Mouse (Mus musculus) hindbrain, embryonic 10.5 days (tissue): ENCODE measurements around the gene Washc4. TPM values are rescaled to one million over a fixed set of nuclear protein-coding genes. Genes with fewer than 3 reads are reported as not detected.

Experiments
- DNase-seq: peaks from one replicate; pipeline ENCODE4 v3.0.0-alpha.2; 2017; ENCODE audit warnings: low spot score
- H3K27ac ChIP-seq: fragments of 300-500 bp; sonication (generic); 2 replicates; pipeline ENCODE4 v1.5.1; 2016; ENCODE audit warnings: mild to moderate bottlenecking, moderate library complexity
- H3K27me3 ChIP-seq: fragments of 300-500 bp; sonication (generic); 2 replicates; pipeline ENCODE4 v1.6.1; 2016; ENCODE audit warnings: mild to moderate bottlenecking; ENCODE audit not compliant: poor library complexity, insufficient read depth, severe bottlenecking
- H3K36me3 ChIP-seq: fragments of 300-500 bp; sonication (generic); 2 replicates; pipeline ENCODE4 v1.6.1; 2016; ENCODE audit warnings: mild to moderate bottlenecking, moderate library complexity
- H3K4me1 ChIP-seq: fragments of 300-500 bp; sonication (generic); replicated peaks from 2 replicates; pipeline ENCODE4 v1.6.1; 2016; ENCODE audit warnings: mild to moderate bottlenecking
- H3K4me3 ChIP-seq: fragments of 300-500 bp; sonication (generic); 2 replicates; pipeline ENCODE4 v1.5.1; 2016; ENCODE audit warnings: mild to moderate bottlenecking, moderate library complexity
- H3K9me3 ChIP-seq: fragments of 300-500 bp; sonication (generic); 2 replicates; pipeline ENCODE4 v1.6.1; 2016; ENCODE audit warnings: mild to moderate bottlenecking, moderate library complexity
- WGBS: fragments of 180-500 bp; shearing (Covaris S2); methylation state at CpG from one replicate; pipeline ENCODE4 v1.1.7; 2016; 5-methylcytosine and 5-hydroxymethylcytosine counted together
- polyA plus RNA-seq: library from polyadenylated mRNA; unstranded; fragments of >200 nt; fragmentation: Nextera tagmentation; extraction: Ambion mirVana; gene quantifications from 2 replicates; pipeline ENCODE4 v1.2.1, GENCODE M21; 2016

Gene Washc4
- polyA plus RNA-seq, 1 experiment from 2014 or later = 29.7 TPM

DNA sequence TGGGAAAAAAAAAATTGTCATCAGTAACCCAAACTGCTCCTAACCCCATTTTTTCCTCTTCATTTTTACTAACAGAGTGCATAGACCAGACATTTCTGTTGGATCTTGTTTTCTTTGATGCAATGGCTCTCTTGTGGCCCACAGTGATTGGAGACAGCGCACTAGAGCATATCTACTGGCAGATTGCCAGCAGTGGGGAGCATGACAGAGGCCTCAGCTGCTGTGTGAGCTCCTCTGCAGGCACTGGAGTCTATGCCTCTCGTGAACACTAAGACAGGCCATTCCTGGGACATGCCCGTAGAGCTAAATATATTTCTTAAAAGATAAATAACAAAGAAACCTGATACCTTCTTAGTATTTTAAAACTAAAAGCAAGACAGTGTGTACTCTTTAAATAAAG lies 3.5 kb upstream of the Washc4 start:
- 76% methylated on average over 3 of the region's 3 CpGs for WGBS
- no peaks in the 10 kb centered on the region for H3K9me3 ChIP-seq
- H3K27me3 ChIP-seq = 0 out of 2 replicates have a peak, but pooled peaks cover 6% of the 10 kb centered on the region
- H3K4me1 ChIP-seq = peaks cover 11% of the 10 kb centered on the region
- H3K27ac ChIP-seq = no peak overlapping the region
- H3K4me3 ChIP-seq = no peak overlapping the region
- H3K36me3 ChIP-seq = no peaks in the 10 kb centered on the region
- no peak for DNase-seq

DNA sequence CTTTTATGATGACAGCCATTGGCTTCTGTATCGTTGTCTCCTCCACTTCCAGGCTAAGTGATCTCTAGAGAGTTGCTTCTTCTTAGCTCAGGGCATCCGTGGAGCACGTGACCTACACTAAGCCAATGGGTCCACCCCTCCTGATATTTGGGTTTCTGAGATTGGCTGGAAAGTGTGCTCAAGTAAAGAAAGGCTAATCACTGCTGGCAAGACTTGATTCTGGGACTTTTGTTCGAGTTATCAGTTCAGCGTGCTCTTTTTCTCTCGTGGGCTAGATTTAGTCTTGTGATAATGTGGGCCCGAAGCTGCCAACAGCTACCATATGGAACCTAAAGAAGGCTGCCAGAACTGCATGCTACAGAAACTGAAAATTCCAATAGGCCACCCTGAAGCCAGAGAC lies 1.3 kb upstream of the Washc4 start:
- Histone ChIP-seq H3K4me1 (peaks cover 17% of the 10 kb centered on the region), H3K9me3 (no peaks in the 10 kb centered on the region), H3K4me3 (no peak overlapping the region), H3K36me3 (no peaks in the 10 kb centered on the region), H3K27me3 (0 out of 2 replicates have a peak, but pooled peaks cover 6% of the 10 kb centered on the region), H3K27ac (no peak overlapping the region)
- no peak for DNase-seq
- 83% methylated on average over 7 of the region's 7 CpGs for WGBS

DNA sequence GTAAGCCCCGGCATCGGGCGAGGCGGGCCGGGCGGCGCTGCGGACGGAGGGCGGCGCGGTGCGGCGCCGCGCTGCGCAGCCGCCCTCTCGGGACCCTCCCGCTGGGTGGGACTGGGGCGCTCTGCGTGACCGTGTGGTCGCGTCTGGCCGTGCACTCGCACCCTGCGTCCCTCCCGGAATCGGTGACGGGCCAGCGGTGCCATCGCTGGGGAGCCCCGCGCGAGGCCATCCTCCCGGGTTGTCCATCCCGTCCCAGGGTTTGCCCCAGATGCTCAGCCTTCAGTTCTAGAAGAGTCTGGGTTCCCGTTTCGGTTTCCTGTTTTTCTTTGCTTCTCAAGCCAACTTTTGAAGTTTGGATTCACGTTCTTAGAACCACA lies 539 bp downstream of the Washc4 start:
- Histone ChIP-seq H3K4me1 (peaks cover 17% of the 10 kb centered on the region), H3K27me3 (0 out of 2 replicates have a peak, but pooled peaks cover 6% of the 10 kb centered on the region), H3K4me3 (peak overlapping the region; percentile 86), H3K36me3 (peaks cover 15% of the 10 kb centered on the region), H3K27ac (peak overlapping the region; percentile 95), H3K9me3 (no peaks in the 10 kb centered on the region)
- DNase-seq = no peak
- under 1% methylated on average over 41 of the region's 41 CpGs for WGBS

DNA sequence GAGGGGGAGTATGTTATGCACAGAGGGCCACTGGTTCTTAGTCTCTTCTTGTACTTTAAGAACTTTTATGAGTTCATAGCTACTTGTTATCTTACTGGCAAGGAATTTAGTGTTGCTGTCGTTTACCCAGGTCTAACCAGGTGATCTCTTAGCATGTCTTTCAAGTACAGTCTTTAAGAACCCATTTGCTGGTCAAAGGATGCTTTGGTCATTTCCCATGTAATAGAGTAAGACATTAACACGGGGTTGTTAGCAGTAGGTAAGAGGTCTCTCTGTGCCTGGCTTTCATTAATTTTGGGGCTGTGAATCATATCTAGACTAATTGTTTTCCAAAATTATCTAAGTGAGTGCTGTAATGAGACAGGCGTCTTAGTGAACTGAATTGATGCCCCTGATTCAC lies 1.8 kb downstream of the Washc4 start:
- H3K4me3 ChIP-seq = peak overlapping the region; percentile 86; the same call in 1 of the 2 replicates
- no peaks in the 10 kb centered on the region for H3K9me3 ChIP-seq
- H3K36me3 ChIP-seq = peaks cover 28% of the 10 kb centered on the region
- peaks cover 17% of the 10 kb centered on the region for H3K4me1 ChIP-seq
- 85% methylated on average over 3 of the region's 3 CpGs for WGBS
- no peak overlapping the region for H3K27ac ChIP-seq
- no peak for DNase-seq
- 0 out of 2 replicates have a peak, but pooled peaks cover 6% of the 10 kb centered on the region for H3K27me3 ChIP-seq

DNA sequence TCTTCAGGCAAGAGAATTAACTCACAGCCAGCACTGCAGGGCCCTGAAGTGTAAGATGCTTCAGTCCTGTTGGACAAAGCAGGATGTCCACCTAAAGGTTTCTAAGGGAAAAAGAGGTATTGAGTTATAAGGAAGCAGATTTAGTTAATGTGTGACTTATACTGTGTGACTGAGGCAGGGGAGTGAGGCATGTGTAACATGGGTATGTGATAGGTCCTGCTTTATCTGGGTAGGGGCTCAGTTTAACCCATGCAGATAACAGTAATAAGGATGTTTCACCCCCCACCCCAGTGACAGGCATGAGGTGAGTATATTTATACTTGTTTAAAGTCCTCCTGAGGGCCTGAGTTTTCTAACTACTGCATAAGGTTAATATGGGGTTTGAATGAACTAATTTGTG lies 19.5 kb downstream of the Washc4 start:
- peak overlapping the region; percentile 41; the same call in 1 of the 2 replicates for H3K27ac ChIP-seq
- H3K36me3 ChIP-seq = peaks cover 98% of the 10 kb centered on the region
- no peaks in the 10 kb centered on the region for H3K27me3 ChIP-seq
- H3K4me1 ChIP-seq = 0 out of 2 replicates have a peak, but pooled peaks cover 4% of the 10 kb centered on the region
- H3K4me3 ChIP-seq = no peak overlapping the region
- no peaks in the 10 kb centered on the region for H3K9me3 ChIP-seq
- no peak for DNase-seq

DNA sequence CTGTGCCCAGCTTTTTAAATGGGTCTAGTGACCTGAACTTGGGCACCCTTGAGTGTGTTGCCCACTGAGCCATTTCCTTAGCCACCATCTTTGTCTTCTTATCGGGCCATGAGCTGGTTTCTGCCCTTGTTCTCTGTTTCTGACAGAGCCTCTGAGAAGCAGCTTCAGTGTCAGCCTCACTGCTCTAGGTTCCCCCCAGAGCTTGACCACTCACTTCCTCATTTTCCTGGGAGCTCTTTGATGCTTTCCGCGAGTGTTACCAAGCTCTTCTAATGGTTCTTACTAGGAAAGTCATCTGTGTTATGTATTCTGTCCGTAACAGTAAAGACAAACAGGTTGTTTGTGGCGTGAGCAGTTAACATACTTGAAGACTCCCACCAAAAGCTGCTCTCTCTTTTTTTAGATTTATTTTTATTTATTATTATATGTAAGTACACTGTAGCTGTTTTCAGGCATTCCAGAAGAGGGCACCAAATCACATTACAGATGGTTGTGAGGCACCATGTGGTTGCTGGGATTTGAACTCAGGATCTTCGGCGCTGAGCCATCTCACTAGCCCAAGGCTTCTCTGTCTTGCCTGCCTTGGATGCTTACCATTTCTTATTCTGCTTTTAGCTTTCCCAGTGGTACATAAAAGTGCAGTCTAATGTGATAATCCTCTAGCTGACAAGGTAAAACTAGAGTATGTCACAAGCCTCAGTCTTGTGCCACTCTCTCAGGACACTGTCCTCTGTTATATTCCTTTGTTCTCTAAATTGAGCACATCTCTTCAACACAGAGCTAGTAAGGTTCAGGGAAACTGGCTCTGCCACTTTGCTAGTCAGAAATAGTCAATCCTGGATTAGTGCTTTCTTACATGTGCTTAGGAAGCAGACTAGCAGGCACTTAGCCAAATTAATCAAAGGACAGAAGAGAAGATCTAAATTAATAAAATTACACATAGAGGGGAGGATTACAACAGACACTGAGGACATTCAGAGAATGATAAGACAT lies 22.2 kb downstream of the Washc4 start:
- H3K9me3 ChIP-seq = no peaks in the 10 kb centered on the region
- no peaks in the 10 kb centered on the region for H3K27me3 ChIP-seq
- peaks cover 99% of the 10 kb centered on the region for H3K36me3 ChIP-seq
- H3K4me3 ChIP-seq = no peak overlapping the region
- no peak for DNase-seq
- no peak overlapping the region for H3K27ac ChIP-seq
- 0 out of 2 replicates have a peak, but pooled peaks cover 4% of the 10 kb centered on the region for H3K4me1 ChIP-seq
- WGBS = 94% methylated on average over 7 of the region's 7 CpGs

DNA sequence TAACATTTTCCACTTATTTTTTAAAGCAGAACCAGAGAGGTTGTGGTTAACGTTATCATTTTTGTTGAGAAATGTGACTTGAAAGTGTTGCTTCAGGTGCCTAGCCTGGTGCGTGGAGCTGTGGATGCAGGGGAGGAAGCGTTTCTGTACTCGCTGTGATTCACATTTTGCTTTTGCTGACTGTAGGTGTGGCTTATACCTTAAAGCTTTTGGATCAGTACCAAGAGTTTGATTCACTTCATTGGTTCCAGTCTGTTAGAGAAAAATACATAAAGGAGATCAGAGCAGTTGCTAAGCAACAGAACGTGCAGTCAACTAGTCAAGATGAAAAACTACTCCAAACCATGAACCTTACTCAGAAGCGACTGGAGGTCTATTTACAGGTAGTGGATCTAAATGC lies 47.2 kb downstream of the Washc4 start:
- Histone ChIP-seq H3K4me1 (no peaks in the 10 kb centered on the region), H3K27ac (no peak overlapping the region), H3K36me3 (peaks cover 97% of the 10 kb centered on the region), H3K4me3 (no peak overlapping the region), H3K9me3 (no peaks in the 10 kb centered on the region), H3K27me3 (no peaks in the 10 kb centered on the region)
- 92% methylated on average over 6 of the region's 6 CpGs for WGBS
- DNase-seq = no peak

DNA sequence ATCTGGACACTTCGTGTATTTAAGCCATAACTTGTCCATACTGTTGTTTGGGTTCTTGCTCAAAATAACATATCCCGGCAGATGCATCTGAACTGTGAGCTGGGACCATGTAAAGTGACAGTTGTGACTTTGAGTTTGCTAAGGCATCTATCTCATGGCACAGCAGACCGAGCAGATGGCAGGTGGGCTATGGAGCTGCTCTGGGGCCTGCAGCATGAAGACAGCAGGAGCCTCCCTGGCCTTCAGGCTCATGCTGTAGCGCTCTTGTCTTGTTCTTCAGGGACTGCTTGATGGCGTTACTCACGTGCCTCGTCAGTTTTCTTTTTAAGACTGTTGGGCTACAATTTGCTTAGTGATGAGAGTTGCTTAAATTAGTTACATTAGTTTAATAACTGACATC lies 49.1 kb downstream of the Washc4 start:
- no peak overlapping the region for H3K27ac ChIP-seq
- no peaks in the 10 kb centered on the region for H3K9me3 ChIP-seq
- no peaks in the 10 kb centered on the region for H3K4me1 ChIP-seq
- H3K4me3 ChIP-seq = no peak overlapping the region
- H3K36me3 ChIP-seq = peaks cover 90% of the 10 kb centered on the region
- DNase-seq = no peak
- 94% methylated on average over 7 of the region's 7 CpGs for WGBS
- no peaks in the 10 kb centered on the region for H3K27me3 ChIP-seq

DNA sequence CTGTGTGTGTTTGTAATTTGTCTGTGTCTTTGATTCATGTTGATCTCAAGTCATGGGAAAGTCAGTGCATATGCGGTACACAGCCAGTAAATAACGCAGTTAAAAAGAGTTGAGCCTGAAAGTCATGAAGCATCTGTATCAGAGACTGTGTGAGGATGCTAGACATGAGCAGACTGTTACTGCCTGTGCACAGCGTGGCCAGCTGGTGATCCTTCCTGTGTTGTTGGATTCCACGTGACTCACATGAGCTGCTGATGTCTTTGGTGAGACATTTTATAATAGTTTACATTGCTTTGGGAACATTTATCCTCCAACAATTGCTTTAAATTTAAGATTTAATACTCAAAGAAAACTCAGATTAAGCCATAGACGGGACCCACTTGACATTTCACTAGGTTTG lies 51.0 kb downstream of the Washc4 start:
- no peaks in the 10 kb centered on the region for H3K27me3 ChIP-seq
- H3K9me3 ChIP-seq = no peaks in the 10 kb centered on the region
- H3K36me3 ChIP-seq = peaks cover 90% of the 10 kb centered on the region
- no peak overlapping the region for H3K4me3 ChIP-seq
- 95% methylated on average over 5 of the region's 5 CpGs for WGBS
- DNase-seq = no peak
- no peak overlapping the region for H3K27ac ChIP-seq
- no peaks in the 10 kb centered on the region for H3K4me1 ChIP-seq

DNA sequence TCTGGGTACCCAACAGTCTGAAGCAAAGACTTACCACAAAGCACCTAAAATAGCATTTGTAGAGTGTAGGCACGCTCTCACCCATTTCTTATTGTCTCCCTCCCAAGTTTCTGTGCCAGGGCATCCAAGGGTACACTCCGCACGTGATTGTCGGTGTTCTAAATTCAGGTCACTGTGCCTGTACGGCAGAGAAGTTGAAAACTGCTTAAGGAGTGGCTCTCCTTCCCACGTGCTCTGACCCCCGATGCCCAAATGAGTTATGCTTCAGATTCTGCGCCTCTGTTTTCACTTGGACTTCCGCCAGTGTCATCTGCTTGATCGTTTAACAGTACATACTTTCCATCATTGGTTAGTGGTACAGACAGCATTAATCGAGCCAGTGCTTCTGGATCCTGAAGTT lies 57.1 kb downstream of the Washc4 start:
- H3K27ac ChIP-seq = no peak overlapping the region
- 95% methylated on average over 11 of the region's 11 CpGs for WGBS
- H3K27me3 ChIP-seq = no peaks in the 10 kb centered on the region
- DNase-seq = no peak
- peaks cover 8% of the 10 kb centered on the region for H3K4me1 ChIP-seq
- peaks cover 76% of the 10 kb centered on the region for H3K36me3 ChIP-seq
- no peak overlapping the region for H3K4me3 ChIP-seq
- H3K9me3 ChIP-seq = no peaks in the 10 kb centered on the region

DNA sequence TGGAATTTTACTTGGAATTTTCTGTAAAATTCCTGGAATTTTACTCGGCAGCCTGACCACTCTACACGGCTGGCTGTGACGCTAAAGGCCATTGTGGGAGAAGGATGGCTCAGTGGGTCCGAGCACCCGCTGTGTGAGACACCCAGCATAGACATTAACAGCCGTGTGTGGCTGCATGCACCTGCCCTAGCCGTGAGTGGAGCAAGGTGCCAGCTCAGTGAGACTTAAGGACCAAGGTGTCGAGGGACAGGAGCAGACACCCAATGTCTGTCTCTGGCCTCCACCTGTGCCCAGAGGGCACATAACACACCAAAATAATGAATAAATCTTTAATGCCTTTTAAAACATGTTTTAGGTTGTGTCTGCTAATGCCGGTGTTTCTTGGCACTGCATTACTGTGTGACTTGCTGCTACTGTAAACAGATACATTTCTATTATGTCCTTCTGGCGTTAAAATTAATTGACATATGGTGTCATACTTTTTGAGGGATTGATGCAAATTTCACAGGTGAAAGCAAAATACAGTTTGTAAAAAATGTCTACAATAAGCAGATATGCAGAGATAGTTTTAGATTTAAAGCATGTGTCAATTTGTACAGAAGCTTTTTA lies 60.5 kb downstream of the Washc4 start:
- Histone ChIP-seq H3K4me1 (peaks cover 15% of the 10 kb centered on the region), H3K27me3 (no peaks in the 10 kb centered on the region), H3K4me3 (no peak overlapping the region), H3K36me3 (peaks cover 78% of the 10 kb centered on the region), H3K9me3 (no peaks in the 10 kb centered on the region), H3K27ac (no peak overlapping the region)
- 95% methylated on average over 10 of the region's 10 CpGs for WGBS
- no peak for DNase-seq

DNA sequence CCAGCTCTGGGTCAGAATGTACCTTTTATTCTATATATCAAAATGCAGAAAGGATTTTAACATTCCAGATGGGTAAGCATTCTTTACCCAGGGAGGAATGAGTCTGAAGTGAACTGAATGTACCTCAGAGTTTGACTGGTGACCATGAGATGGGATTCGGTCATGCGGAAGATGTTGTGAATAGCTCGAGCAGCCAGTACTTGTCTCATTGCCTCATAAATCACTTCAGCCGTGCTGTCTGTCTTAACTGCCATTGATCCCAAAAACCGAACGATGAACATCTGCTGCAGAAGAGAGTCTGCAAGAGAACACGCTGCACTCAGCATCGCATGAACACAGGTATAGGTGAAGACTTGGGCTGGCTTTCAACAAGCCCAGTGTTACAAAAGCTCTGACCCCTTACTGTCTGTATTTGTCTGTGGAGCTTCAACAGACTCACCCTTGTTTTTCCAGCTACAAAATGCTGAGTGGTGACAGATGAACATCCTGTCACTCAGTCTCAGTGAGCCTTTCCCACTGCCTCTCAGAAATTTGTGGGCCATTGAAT lies 62.2 kb downstream of the Washc4 start:
- 62% methylated on average over 8 of the region's 8 CpGs for WGBS
- peak; percentile 33 for DNase-seq
- Histone ChIP-seq H3K9me3 (no peaks in the 10 kb centered on the region), H3K27me3 (no peaks in the 10 kb centered on the region), H3K36me3 (peaks cover 78% of the 10 kb centered on the region), H3K27ac (peak overlapping the region; percentile 62; the same call in 1 of the 2 replicates), H3K4me3 (no peak overlapping the region), H3K4me1 (peaks cover 15% of the 10 kb centered on the region)

DNA sequence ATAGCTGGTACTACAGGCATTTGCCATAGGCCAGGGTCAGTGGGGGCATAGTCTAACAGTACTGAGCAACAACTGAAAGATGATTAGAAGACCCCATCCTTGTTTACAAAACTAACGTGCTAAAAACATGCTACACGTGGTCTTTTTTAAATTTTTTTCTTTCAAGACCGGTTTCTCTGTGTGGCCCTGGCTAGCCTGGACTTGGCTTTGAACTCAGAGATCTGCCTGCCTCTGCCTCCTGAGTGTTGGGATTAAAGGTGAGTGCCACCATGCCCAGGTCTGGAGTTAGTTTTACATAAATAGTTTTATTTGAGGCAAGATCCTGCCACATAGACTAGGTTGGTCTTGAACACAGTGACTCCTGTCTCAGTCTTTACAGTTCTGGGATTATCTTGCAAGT lies 63.6 kb downstream of the Washc4 start:
- peaks cover 78% of the 10 kb centered on the region for H3K36me3 ChIP-seq
- WGBS = 93% methylated on average over 3 of the region's 3 CpGs
- no peaks in the 10 kb centered on the region for H3K9me3 ChIP-seq
- no peak overlapping the region for H3K4me3 ChIP-seq
- no peak for DNase-seq
- peaks cover 15% of the 10 kb centered on the region for H3K4me1 ChIP-seq
- H3K27me3 ChIP-seq = no peaks in the 10 kb centered on the region
- no peak overlapping the region for H3K27ac ChIP-seq
